Mouse (Mus musculus) embryonic stem cell, embryonic (primary cell): ENCODE measurements around the gene Hspa4l.

ENCODE experiments used
- CTCF ChIA-PET, 4 experiments: fragments of 300-600 bp in 2 of 4; fragments of 350-600 bp in 2 of 4; sonication (Branson Sonifier 250); formaldehyde crosslinking; loops; one replicate each; lab custom pipeline; 2022; ENCODE audit warnings: inconsistent platforms in 2 of 4; lab: Charles Lee
- POLR2A ChIA-PET, 4 experiments: fragments of 300-600 bp in 2 of 4; fragments of 350-600 bp in 2 of 4; sonication (Branson Sonifier 250); formaldehyde crosslinking; loops; one replicate each; lab custom pipeline; 2022; ENCODE audit warnings: antibody characterized with exemption in 4 of 4, inconsistent platforms in 1 of 4; lab: Charles Lee

Gene Hspa4l

DNA sequence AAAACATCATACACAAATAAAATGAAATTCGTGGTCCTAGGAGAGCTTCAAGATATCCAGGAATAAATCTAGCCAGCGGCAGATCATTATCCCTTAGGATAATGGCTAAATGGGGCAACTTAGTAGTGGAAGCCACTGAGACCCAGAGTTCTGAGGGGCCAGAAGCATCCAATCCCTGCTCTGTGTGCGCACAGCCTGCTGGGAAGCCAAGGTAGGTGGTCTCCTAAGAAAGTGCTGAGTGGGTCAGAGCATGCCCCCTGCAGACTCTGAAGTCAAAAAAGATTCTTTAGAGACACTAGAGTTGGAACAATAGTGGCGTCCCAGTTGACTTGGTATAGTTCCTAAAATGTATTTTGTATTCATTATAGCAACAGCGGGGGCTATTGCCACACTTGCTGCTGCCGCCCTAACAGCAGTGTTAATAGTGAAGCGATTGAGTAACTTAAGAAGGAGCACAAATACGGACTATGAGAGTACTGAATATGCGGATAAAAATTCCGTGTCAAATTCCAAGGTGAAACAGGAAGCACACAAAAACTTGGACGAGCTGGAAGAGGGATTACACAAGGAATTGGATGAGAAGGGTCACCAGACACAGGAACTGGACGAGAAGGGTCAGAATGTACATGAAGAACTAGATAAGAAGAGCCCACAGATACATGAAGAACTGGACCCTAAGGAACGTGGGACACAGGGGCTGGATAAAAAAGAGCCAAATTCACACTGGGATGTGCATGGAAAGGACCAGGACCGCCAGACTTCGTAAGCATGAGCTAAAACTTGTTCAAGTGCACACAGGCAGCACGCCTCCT is at the start of gene Hspa4l:
Gene Hspa4l, plus strand, starts transcription at position 472 of the 812 bp plus-strand sequence.
- ChIA-PET CTCF (interaction anchor here in 3 of 4 experiments (0.6 to 0.7 kb wide), 3 partner anchors 13 to 221 kb away, joined by 3 to 9 read pairs (median 3); no protein-coding TSS in a partner anchor), POLR2A (interaction anchor here in 2 of 4 experiments (0.6 to 1.3 kb wide), 5 partner anchors 12 to 225 kb away, joined by 3 to 5 read pairs (median 3); partner anchors contain the start of gene Plk4 (in 1 of the 2))

DNA sequence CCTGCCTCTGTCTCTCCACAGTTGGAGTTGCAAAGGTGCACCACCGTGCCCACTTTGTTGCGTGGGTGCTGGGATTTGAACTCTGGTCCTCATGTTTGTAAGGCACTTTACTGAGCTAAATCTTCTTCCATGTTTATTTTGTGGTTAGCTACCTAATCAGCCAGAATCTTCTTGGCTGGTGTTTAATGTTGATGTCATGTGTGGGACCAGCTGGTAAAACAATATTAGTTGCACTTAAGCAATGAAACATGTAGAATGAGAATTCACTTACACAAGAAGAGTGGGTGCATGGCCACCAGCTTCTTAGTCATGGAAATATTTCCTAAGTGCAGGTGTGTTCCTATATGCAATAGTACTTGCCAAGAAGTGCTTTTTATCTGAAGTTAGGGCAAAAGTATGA is 49.1 kb upstream of the Hspa4l start:
- ChIA-PET POLR2A (no interaction called here), CTCF (interaction anchor here in 2 of 4 experiments (0.6 to 1.0 kb wide), 2 partner anchors 162 to 170 kb away, joined by 3 read pairs; no protein-coding TSS in a partner anchor)

DNA sequence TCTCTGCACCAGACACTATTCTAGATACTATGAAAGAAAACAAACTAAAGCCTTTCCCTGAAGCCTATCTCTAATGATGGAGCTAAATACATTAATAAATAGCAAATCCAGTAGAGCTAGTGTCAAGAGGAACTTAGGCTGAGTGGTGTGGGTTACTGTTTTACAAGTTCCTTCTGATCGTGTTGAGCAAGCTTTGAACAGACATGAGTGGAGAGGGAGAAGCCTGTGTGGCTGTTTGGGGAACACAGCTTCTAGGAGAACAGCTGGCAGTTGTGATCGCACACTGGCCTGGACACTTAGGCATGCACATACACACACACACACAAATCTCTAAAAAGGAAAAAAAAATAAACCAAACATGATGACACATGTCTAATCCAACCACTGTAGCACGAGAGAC is 45.5 kb upstream of the Hspa4l start:
- POLR2A ChIA-PET: interaction anchor here in 1 of 4 experiments (0.9 kb wide), 1 partner anchor 8 kb away, joined by 3 read pairs; no protein-coding TSS in a partner anchor
- CTCF ChIA-PET: interaction anchor here in 1 of 4 experiments (0.5 to 0.7 kb wide), 2 partner anchors 175 to 254 kb away, joined by 4 to 5 read pairs; no protein-coding TSS in a partner anchor

DNA sequence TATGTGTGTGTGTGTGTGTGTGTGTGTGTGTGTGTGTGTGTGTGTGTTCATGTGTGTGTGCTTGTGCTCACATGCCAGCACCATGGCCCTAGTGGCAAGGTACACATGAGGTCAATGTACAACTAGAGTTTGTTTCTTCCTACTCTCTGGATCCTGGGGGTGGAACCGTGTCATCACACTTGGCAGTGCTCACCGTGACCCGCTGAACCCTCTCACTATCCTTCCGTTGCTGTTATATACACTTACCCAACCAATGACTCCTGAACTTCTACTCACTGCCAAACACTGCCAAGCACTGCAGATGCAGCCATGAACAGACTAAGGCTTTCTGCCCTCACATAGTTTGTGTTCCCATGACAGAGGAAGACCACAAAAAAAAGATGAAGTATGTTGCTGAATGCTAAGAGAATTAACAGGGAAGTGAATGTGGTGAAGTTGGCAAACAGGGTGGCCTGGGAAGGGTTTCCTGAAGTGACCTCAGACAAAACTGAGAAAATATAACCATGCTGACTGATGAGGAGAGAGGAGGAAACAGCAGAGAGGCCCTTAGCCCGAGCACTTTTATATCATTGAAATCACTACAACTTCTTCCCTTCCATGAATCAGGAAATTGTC is 39.4 kb upstream of the Hspa4l start:
- CTCF ChIA-PET: no interaction called here
- POLR2A ChIA-PET: interaction anchor here in 1 of 4 experiments (0.6 kb wide), 1 partner anchor 1137 kb away, joined by 3 read pairs; no protein-coding TSS in a partner anchor

DNA sequence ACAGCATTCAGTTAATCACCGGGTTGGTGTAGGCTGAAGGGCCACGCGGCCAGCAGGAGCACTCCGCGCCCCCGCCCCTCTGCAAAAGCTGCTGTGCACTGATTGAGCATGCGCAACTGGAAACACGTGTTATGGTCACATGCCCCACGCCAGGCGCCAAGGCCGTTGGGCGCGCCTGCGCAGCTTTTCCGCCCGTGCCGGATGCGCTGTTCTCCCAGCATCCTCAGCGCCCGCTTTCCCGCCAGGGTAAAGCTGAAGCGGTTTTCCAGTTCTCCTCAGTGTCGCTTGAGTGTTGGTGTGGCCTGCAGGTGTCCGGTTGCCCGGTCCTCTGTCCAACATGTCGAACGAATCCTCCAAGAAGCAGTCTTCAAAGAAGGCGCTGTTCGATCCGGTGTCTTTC is 35.6 kb upstream of the Hspa4l start, which contains the start of gene Slc25a31:
Gene Slc25a31, plus strand, starts transcription at position 201 of the 400 bp plus-strand sequence.
- ChIA-PET POLR2A (no interaction called here), CTCF (no interaction called here)

DNA sequence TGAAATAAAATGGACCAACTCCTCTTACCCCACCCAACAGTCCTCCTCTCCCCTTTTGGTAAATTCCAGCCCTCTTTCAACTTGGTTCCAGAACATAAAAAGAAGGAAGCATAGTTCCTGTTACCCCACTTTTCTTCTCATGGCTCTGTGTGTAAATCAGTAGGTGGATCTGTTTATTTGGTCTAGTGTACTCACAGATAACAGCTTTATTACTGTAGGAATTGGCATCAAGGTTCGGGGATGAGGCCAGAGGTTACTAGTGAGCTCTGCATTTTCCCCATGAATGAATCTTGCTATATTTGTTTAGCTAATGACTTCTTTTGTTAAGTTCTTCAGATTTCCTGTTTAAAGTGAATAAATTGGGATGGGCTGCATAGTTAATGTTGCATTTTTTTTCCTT is 28.2 kb upstream of the Hspa4l start:
- POLR2A ChIA-PET: no interaction called here
- CTCF ChIA-PET: interaction anchor here in 1 of 4 experiments (0.6 kb wide), 1 partner anchor 1830 kb away, joined by 3 read pairs; no protein-coding TSS in a partner anchor

DNA sequence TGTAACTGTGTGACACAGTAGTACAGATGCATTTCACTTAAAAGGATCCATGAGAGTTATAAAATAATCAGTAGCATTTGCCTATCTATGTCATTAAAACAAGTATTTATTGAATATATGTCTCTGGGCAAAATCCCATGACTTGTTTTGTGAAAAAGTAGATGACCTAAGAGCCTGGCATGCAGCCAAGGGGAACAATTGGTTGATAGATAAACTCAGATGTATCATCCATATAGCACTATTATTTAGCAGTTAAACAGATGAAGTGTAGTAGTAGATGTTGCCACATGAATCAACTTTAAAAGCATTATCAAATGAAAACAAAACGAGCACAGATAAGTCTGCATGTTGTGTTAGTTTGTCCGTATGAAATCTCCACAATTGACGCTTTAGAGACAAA is 25.3 kb upstream of the Hspa4l start:
- ChIA-PET CTCF (no interaction called here), POLR2A (no interaction called here)

DNA sequence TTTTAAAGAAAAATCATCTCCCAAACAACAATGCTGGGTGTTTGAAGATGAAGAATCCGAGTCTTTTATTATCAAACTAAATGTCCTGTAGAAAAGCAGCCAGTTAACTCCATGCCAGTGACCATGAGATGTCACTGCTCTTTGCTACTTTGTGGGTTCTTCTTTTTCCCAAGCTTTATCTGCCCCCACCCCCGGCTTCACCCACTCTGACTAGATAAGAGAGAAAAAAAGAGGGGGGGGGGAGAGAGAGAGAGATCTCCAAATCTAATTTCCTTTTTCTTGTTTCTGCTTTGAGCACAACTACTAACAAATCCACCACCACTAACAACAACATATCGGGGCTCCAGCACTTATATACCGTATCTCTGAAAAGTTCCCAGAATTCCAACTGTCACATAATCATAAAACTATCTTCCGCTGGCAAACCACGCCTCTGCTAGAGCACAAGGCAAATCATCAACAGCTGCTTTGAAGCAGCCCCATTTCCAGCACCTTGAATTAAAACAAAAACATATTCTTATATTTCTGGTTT is 5.8 kb upstream of the Hspa4l start:
- ChIA-PET CTCF (no interaction called here), POLR2A (interaction anchor here in 1 of 4 experiments (0.9 kb wide), 1 partner anchor 27 kb away, joined by 3 read pairs; no protein-coding TSS in a partner anchor)

DNA sequence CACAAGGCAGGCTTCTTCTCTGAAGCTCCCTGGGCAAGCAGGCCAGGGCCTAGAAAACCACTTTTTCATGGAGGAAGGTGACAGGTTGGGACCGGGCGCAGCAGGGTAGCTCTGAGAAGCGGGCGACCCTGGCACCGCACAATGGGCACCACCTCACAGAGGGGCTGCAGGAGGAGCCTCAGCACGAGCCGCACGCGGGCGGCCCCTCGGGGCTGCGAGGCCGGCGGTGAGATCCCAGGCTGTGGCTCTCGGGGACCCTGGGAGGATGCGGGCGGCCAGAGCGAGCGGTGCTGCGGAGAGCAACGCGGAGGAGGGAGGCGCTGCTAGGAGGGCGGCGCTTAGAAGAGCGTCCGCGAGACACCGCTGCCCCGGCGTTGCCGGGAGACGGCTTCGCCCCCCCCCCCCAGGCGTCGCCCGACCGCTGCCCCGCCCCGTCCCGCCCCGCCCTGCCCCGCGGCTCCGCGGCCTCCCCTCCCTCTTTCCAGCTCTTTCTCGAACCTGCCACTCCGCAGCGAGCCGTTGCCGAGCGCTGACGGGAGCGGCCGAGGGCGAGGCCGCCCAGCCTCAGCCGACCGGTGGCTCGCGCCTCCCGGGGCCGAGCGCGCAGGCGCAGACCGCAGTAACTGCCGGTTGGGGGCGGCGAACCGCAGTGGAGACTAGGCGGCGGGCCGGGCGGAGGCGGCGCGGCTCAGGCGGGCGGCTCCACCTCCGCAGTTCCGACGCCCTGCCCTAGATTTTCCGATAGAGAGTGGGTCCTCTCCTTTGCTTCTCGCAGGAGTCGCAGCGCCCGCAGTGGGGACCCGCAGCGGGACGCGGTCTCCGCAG is 753 bp downstream of the Hspa4l start:
- POLR2A ChIA-PET: interaction anchor here in 2 of 4 experiments (0.6 to 1.3 kb wide), 5 partner anchors 12 to 224 kb away, joined by 3 to 5 read pairs (median 3); partner anchors contain the start of gene Plk4 (in 1 of the 2)

DNA sequence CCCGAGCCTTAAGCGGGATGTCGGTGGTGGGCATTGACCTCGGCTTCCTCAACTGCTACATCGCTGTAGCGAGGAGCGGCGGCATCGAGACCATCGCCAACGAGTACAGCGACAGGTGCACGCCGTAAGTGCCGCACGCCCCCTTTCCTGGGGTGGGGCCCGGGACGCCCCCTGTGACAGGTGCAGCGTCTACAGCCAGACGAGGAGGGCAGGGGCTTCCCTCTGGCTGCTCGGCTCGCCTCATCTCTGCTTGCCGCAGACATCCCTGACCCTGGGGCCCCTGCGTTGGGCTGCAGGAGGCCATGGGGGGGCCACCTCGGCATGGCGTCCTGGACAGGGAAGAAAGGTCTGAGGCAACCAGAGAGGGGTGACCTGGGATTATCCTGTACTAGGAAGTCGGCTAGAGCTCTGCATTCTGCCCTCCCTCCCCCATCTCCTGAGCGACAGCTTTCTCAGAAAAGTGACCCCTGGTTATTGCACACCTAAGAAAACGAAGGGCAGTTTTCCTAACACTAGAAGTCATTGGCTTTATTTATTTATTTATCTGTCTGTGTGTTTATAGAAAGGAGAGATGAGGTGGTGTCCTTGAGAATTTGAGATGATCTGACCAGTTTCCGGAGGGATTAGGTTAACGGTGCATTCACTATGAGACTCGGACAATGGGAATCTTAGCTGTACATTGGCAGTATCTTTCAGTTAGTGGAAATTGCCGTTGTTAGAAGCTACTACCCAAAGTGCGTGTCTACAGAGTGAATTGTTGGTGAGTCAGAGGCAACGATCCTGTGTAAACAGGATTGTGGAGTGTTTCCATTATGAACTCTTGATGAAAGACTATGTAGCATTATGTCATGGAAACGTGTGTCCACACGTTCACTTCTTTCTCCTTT is 1.6 kb downstream of the Hspa4l start:
- POLR2A ChIA-PET: interaction anchor here in 2 of 4 experiments (0.5 to 1.3 kb wide), 3 partner anchors 19 to 961 kb away, joined by 3 to 5 read pairs (median 3); no protein-coding TSS in a partner anchor
- CTCF ChIA-PET: no interaction called here

More for the DNA sequence above, 753 bp downstream of the Hspa4l start:
- CTCF ChIA-PET: interaction anchor here in 3 of 4 experiments (0.6 to 0.7 kb wide), 3 partner anchors 14 to 221 kb away, joined by 3 to 9 read pairs (median 3); no protein-coding TSS in a partner anchor

DNA sequence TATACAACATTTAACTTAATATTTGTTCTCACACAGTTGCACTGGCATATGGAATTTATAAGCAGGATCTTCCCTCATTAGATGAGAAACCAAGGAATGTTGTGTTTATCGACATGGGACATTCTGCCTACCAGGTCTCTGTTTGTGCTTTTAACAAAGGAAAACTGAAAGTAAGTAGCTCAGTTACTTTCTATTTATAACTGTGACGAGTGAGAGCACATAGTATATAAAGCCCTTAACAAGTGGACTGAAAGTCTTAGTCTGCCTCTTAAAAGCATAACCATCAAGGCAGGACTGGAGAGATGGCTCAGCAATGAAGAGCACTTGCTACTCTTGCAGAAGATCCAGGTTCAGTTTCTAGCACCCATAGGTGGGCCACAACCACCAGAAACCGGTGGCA is 16.5 kb downstream of the Hspa4l start:
- POLR2A ChIA-PET: no interaction called here
- CTCF ChIA-PET: no interaction called here

DNA sequence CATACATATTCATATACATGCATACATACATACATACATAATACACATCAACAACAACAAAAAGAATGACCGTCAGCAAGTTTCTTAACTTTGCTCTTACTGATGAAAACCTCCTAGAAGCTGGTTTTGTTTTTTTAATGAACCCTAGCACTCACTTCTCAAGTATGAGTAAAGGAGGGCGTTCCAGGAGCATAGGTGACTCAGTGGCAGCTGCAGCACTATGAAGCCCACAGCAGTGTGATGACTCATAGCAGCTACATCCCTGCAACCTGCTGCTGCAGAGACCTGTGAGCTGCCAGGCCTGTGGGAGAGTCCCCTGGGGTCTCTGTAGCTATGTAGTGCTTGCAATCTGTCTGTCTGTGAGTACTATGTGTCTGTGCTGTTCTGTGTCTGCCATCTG is 17.0 kb downstream of the Hspa4l start:
- ChIA-PET CTCF (no interaction called here), POLR2A (no interaction called here)

DNA sequence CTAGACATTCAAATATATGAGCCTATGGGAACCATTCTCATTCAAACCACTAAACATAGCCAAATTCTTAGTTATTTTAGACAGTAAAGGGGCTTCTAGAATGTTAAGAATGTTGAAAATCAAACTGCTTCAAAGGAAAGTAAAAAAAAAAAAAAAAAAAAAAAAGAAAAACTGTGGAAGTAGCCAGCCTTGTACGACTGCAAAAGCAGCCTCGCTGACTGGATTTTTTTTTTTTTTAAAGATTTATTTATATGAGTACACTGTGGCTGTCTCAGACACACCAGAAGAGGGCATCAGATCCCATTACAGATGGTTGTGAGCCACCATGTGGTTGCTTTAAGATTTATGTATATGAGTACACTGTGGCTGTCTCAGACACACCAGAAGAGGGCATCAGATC is 49.5 kb downstream of the Hspa4l start:
- ChIA-PET POLR2A (interaction anchor here in 1 of 4 experiments (1.5 kb wide), 1 partner anchor 15 kb away, joined by 3 read pairs; no protein-coding TSS in a partner anchor), CTCF (no interaction called here)

DNA sequence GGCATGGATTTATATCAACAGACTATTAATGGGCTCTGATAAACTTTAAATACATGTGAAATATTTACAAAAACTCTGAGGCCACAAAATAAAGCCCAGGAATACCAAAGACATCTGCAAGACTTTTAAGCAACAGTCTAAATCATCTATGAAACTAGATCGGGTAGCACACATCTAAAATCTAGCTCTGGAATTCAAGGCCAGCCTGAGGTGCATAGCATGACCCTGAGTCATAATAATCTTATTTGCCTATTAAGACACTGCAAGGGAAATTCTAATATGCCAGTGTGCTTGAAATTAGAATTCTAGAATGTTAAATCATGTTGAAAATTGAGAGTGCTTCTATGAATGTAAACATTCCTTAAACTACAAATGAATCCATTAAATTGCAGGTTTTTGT is 53.8 kb downstream of the Hspa4l start:
- CTCF ChIA-PET: interaction anchor here in 3 of 4 experiments (0.7 to 1.5 kb wide), 4 partner anchors 17 to 95 kb away, joined by 3 to 5 read pairs (median 4); partner anchors contain the start of genes Mfsd8 (in 2 of the 3) and Abhd18 (in 1 of the 3)
- POLR2A ChIA-PET: interaction anchor here in 3 of 4 experiments (0.6 to 1.3 kb wide), 6 partner anchors 9 to 290 kb away, joined by 3 to 4 read pairs (median 3); partner anchors contain the start of genes Abhd18 (in 1 of the 3), Larp1b (in 1 of the 3) and Mfsd8 (in 1 of the 3)

DNA sequence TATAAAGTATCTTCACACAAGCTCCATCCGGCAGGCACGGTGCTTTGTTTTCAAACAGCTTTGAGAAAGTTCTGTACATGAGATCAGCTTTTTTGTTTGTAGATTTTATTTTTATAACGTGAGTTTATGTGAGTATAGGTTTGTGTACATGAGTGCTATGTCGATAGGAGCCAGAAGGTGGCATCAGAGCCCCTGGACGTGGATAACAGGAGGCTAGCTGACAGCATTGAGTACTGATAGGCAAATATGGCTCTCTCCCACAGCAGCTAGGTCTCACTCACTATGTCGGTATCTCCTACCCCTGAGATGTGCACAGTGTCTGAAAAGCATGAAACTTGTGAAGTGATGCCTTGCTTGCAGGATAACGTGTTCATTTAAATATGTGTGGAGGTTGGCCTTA is 54.2 kb downstream of the Hspa4l start:
- ChIA-PET POLR2A (interaction anchor here in 3 of 4 experiments (0.6 to 2.7 kb wide), 8 partner anchors 9 to 289 kb away, joined by 3 to 8 read pairs (median 4); partner anchors contain the start of genes Larp1b (in 2 of the 3), Abhd18 (in 1 of the 3), Mfsd8 (in 1 of the 3) and Pgrmc2 (in 1 of the 3)), CTCF (interaction anchor here in 3 of 4 experiments (0.7 to 1.5 kb wide), 4 partner anchors 16 to 95 kb away, joined by 3 to 5 read pairs (median 4); partner anchors contain the start of genes Mfsd8 (in 2 of the 3) and Abhd18 (in 1 of the 3))
